Mouse (Mus musculus) cortical plate, adult 2 months (tissue): ENCODE measurements around the gene Tnnc1. TPM values are rescaled to one million over a fixed set of nuclear protein-coding genes. Genes with fewer than 3 reads are reported as not detected.

ENCODE experiments used
- H3K27ac ChIP-seq: fragments of 200-500 bp; 2 replicates; pipeline ENCODE4 v1.5.1; 2012; ENCODE audit warnings: low read length, control low read depth, inconsistent platforms; ENCODE audit not compliant: insufficient read depth
- H3K4me1 ChIP-seq: fragments of 200-500 bp; 2 replicates; pipeline ENCODE4 v1.6.1; 2011; ENCODE audit warnings: low read length; ENCODE audit not compliant: control insufficient read depth, insufficient read depth
- H3K4me3 ChIP-seq: fragments of 200-500 bp; 2 replicates; pipeline ENCODE4 v1.5.1; 2011; ENCODE audit warnings: mild to moderate bottlenecking, low read length, control low read depth; ENCODE audit not compliant: insufficient read depth
- CTCF ChIP-seq: fragments of 200-500 bp; IDR thresholded peaks from 2 replicates; pipeline ENCODE4 v1.5.1; 2011; ENCODE audit warnings: mild to moderate bottlenecking, control low read depth, low read length; ENCODE audit not compliant: insufficient read depth; ENCODE audit errors: extremely low read depth
- POLR2A ChIP-seq: fragments of 200-500 bp; IDR thresholded peaks from 2 replicates; pipeline ENCODE4 v1.6.1; 2011; ENCODE audit warnings: mild to moderate bottlenecking, low read length, control low read depth; ENCODE audit not compliant: insufficient read depth; ENCODE audit errors: extremely low read depth
- polyA plus RNA-seq: library from polyadenylated mRNA; depleted of rRNA; stranded (reverse); fragments of >200 nt; gene quantifications from 2 replicates; pipeline ENCODE4 v1.2.3, GENCODE M21; 2012

The Tnnc1 gene
- polyA plus RNA-seq, 1 experiment = 50.1 TPM

DNA sequence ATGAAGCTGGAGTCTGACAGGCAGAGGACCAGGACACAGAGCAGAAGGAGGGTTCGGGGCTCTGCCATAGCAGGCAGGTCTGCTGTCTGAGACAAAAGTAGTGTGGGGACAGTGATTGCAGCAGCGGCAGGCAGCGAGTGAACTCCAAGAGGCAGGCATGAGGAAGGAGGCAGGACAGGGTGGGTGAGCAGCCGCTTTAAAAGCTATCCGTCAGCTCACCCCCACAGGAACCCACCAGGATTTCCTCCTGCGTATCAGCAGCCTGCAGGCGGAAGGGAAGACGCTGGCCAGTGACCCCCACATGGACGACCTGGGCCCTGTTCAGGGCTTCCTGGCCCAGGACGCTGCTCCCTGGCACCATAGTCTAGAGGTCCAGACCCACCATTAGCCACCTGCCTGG is 39.7 kb upstream of the Tnnc1 start, which contains the start of gene Stab1:
TSS of gene Stab1 (minus strand) at position 217 of the 400 bp plus-strand sequence.
- Histone ChIP-seq H3K4me3 (peak within 1 kb of the TSS; percentile 14; the same call in 1 of the 2 replicates), H3K27ac (peak within 1 kb of the TSS; percentile 51; the same call in 1 of the 2 replicates), H3K4me1 (0 out of 2 replicates have a peak, but pooled peaks cover 3% of the 10 kb centered on the region)
- TF ChIP-seq CTCF (no peak), POLR2A (0 out of 2 replicates have a peak, but pooled peaks have one; percentile 12)

- TF ChIP-seq POLR2A (no peak), CTCF (no peak)
- Histone ChIP-seq H3K4me3 (no peak overlapping the region), H3K4me1 (0 out of 2 replicates have a peak, but pooled peaks cover 3% of the 10 kb centered on the region), H3K27ac (no peak overlapping the region)
These were observed 38.6 kb upstream of the Tnnc1 start for GRCm38 (mm10) chr14:31169508-31169907.

GRCm38 (mm10) chr14:31170963-31171362 is 37.1 kb upstream of the Tnnc1 start:
- Histone ChIP-seq H3K4me1 (0 out of 2 replicates have a peak, but pooled peaks cover 3% of the 10 kb centered on the region), H3K27ac (no peak overlapping the region), H3K4me3 (no peak overlapping the region)
- TF ChIP-seq POLR2A (no peak), CTCF (no peak)

GRCm38 (mm10) chr14:31171386-31171785 is 36.7 kb upstream of the Tnnc1 start:
- Histone ChIP-seq H3K27ac (no peak overlapping the region), H3K4me3 (no peak overlapping the region), H3K4me1 (0 out of 2 replicates have a peak, but pooled peaks cover 3% of the 10 kb centered on the region)
- TF ChIP-seq POLR2A (no peak), CTCF (no peak)

- 0 out of 2 replicates have a peak, but pooled peaks cover 3% of the 10 kb centered on the region for H3K4me1 ChIP-seq
- TF ChIP-seq CTCF (no peak), POLR2A (no peak)
- H3K4me3 ChIP-seq = no peak overlapping the region
- no peak overlapping the region for H3K27ac ChIP-seq
These were observed 36.3 kb upstream of the Tnnc1 start for GRCm38 (mm10) chr14:31171821-31172220.

DNA sequence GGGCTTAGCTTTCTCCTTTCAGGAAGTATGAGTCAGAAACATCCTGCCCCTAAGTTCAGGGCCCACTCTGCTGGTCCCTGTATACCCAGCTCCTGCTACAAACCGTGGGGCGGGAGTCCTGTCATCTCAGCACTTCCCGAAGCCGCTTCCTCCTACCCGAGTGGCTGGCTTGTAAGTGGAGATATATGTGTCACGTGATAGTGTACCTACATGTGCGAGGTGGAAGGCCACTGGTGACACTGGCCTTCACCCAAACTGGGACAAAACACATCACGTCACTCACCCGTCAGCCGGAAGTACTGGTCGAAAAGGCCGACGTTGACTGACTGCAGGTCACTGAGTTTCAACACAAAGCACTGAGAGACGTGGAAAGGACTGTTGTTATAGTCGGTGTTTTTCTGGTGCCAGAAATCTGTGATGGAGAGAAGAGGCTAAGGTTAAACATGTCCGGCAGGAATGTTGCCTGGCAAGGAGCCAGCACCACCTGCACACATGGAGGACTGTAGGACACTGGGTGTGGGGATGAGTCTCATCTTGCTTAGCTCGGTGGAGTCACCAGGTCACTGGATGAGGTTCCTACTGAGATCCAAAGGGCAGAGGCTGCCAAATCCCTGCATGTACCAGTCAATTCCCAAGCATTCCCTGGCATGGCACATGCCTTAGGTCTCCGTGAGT is 35.2 kb upstream of the Tnnc1 start:
- H3K4me3 ChIP-seq = no peak overlapping the region
- no peak overlapping the region for H3K27ac ChIP-seq
- no peak for TF ChIP-seq CTCF
- TF ChIP-seq POLR2A = no peak
- no peaks in the 10 kb centered on the region for H3K4me1 ChIP-seq

GRCm38 (mm10) chr14:31173537-31173936 is 34.6 kb upstream of the Tnnc1 start:
- no peak overlapping the region for H3K27ac ChIP-seq
- H3K4me1 ChIP-seq = no peaks in the 10 kb centered on the region
- H3K4me3 ChIP-seq = no peak overlapping the region
- no peak for TF ChIP-seq CTCF
- no peak for TF ChIP-seq POLR2A

DNA sequence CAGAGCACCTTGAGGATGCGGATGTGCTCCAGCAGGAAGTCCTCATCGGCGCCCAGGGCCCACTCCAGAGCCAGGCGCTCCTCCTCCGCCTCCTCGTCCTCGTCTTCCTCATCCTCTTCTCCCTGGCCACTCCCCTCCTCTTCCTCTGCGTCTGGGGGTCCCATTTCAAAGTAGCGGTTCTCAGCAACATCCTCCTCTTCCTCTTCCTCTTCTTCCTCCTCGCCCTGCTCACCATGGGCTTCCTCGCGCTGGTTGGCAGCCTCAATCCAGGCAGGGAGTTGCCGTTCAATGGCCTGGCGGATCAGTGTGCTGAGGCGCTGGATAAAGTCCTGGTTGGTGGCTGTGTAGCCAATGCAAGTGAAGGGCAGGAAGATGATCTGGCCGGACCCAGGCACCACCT is 30.8 kb upstream of the Tnnc1 start:
- Histone ChIP-seq H3K27ac (no peak overlapping the region), H3K4me3 (no peak overlapping the region), H3K4me1 (no peaks in the 10 kb centered on the region)
- TF ChIP-seq CTCF (no peak), POLR2A (no peak)

DNA sequence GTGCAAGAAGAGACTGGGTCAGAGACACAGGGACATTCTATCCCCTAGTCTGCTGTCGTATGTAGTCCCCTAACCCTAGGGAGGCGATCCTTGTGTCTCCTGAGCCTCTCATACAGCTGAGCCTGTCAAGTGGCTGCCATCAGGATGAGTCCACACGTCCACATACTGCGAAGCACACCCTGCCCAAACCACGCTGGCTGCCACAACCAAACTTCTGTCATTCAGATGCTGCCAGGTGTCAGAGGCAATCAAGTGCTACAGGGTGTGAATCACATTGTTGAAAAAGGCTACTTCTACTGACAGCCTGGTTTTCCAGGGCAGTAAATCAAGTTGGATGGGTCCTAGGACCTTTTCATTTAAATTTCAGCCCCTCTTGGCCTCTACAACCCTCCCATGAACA is 30.4 kb upstream of the Tnnc1 start:
- Histone ChIP-seq H3K27ac (no peak overlapping the region), H3K4me3 (no peak overlapping the region), H3K4me1 (no peaks in the 10 kb centered on the region)
- TF ChIP-seq POLR2A (no peak), CTCF (no peak)

- H3K27ac ChIP-seq = no peak overlapping the region
- H3K4me3 ChIP-seq = no peak overlapping the region
- no peak for TF ChIP-seq POLR2A
- no peak for TF ChIP-seq CTCF
These were observed 28.3 kb upstream of the Tnnc1 start for GRCm38 (mm10) chr14:31179677-31180365.

More at GRCm38 (mm10) chr14:31179677-31180365, 28.3 kb upstream of the Tnnc1 start:
- H3K4me1 ChIP-seq = no peaks in the 10 kb centered on the region
